Mouse (Mus musculus) natural killer cell, adult 2 months (primary cell): ENCODE results near the gene Abcc12.

Source experiments
- DNase-seq, 2 experiments: peaks; one replicate each; pipeline ENCODE4 v3.0.0; 2022; ENCODE audit warnings: low spot score in 2 of 2

Abcc12 gene

DNA sequence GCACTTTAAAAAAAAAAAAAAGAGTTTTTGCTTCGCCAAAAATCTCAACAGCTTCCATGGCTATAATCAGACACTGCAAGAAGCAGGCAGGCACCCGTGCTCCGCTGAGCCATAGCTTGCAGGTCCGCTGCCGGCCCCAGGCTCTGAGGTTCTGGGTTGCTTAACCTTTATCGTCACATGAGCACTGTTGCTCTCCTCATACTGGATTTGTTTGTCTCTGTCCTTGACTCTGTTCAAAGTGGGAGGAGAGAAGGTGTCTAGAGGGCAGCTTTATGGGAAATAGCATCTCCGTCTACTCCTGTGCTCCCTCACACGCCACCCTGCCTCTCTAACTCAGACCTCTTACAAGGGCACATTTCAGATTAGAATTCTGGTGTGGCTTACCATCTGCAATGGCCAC, 1.8 kb downstream of the Abcc12 start:
- DNase-seq = no peak

- DNase-seq = no peak
These were observed 2.4 kb downstream of the Abcc12 start for GRCm38 (mm10) chr8:86578076-86578475.

GRCm38 (mm10) chr8:86577547-86577946, 2.9 kb downstream of the Abcc12 start:
- DNase-seq = no peak

GRCm38 (mm10) chr8:86563674-86564073, 16.8 kb downstream of the Abcc12 start:
- no peak for DNase-seq

- DNase-seq = no peak
These were observed 18.7 kb downstream of the Abcc12 start for GRCm38 (mm10) chr8:86561737-86562136.

DNA sequence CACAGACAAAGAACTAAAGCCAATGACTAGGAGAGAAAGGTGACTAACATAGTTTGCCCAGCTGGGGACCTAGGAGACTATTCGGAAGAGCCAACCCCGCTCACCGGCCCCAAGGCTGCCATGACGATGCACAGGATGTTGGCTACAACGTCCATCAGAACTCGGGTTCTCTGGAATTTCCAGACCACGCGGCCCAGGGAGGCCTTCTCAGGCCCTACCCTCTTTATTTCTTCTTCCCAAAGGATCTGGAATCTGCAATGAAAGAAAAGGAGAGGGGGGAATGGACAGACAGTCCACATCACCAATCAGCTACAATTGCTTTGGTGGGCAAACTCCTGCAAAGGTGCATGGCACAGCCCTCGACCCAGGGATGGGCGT, 19.8 kb downstream of the Abcc12 start:
- no peak for DNase-seq

DNA sequence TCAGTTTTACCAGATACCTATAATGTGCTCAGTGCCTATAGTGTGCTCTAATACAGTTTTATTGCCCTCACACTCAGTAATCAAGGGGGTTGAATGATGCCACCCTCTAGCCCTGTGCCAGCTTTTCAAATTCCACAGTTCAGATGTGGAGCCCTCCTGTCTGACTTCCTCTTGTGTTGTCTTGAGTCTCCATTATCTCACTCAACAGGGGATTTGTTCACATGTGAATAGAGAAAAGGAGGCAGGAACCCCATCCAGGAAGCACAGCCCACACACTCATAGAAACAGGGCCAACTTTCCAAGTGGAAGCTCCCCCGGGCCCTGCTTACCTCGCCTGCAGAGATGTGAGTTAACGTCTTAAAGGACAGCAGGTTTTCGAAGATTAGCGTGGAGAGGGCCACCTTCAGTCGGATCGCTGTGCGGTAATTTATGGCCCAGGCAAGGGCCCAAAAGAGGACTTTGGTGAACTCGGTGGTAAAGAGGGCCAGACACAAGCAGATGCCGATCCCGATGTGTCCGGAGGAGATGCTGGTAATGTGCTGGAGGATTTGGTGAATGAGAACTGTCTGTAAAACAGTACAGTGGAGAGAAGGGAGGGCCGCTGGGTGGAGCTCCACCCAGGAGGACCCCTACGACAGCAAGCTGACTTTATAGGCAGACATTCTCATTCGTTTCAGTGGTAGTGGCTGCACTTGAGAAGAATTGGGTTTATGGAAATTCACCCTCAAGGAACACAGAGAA, 20.4 kb downstream of the Abcc12 start:
- no peak for DNase-seq

- DNase-seq = no peak
These were observed 23.1 kb downstream of the Abcc12 start for GRCm38 (mm10) chr8:86557186-86558045.

GRCm38 (mm10) chr8:86555564-86555963, 24.9 kb downstream of the Abcc12 start:
- DNase-seq = no peak

DNA sequence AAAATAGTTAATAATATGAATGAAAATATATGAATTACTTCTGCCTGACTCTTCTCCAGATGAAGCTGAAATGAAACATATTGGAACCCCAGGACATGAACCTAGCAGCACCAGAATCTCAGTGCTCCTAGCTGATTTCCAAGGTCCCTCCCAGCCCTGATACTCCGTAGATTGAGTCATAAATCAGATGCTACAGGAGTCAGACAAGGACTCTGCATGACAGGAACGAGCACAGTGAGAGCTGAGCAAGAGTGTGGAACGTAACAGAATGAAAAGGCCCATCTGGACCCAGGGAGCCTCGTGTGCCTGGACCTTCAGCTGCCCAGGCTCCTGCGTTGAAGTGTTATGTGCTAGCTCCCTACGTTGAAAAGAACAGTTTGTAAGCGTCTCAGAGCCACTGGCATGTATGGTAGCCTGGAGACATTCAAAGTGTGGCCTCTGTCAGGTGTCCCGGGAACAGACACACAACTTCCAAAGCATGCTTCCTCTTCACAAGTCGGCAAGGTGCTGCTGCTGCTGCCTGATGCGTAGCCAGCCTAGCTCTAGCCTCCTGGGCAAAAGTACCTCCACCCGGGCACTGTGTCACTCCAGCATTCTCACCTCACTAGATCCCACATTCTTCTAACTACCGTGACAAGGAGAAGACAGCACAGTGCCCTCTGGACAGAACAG, 26.1 kb downstream of the Abcc12 start:
- DNase-seq = no peak

DNA sequence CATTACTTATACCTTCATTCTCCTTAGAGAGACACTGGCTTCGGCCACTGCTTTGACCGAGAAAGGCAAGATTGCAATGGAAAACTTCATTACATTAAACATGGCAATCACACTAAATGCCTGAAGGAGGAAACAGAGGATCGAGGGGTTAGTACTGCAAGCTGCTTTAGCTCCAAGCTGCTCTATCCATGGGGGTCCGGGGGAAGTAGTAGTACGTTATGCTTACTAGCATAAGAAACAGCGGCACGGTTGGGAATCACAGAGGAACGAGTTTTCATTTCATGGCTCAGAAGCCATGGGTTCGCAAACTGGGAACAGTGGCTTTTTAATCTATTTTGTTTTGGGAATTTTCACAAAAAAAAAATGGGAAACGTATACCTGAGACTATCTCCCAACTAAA, 30.0 kb downstream of the Abcc12 start:
- no peak for DNase-seq

- DNase-seq = no peak
These were observed 34.5 kb downstream of the Abcc12 start for GRCm38 (mm10) chr8:86546001-86546400.

DNA sequence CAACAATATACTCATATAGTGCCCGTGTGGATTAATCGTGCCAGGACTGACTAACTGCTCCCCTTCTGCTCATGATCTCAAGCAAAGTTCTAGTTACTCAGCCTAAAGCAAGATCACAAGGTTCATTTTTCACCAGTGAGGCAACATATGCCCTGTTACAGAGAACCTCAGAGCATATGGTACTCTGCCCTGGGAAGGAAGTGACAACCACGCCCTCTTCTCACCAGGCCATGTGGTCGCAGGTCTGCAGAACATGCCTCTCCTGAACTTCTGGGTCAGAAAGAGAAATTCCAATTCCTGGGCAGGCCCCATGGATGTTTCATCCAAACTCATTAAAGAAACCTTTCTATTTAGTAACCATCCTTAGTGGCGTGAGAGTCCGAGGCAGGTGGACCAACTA, 39.6 kb downstream of the Abcc12 start:
- DNase-seq = no peak

DNA sequence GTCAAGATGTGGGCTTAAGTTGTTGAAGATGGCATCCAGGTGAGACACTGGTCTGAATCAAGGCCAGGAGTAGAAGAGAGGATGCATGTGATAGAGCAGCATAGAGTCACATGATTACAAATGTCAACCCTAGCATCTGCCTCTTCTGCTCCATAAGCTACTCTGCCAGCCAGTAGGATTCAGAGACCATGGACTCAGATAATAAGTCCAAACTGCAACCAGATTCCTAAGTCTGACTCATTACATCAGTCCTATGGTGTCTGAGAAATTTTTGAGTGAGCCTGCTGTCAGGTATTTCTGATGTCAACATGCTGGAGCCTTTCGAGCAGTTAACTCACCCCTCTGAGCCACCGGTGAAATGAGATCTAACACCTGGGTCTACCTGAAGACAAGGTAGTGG, 40.1 kb downstream of the Abcc12 start:
- no peak for DNase-seq

DNA sequence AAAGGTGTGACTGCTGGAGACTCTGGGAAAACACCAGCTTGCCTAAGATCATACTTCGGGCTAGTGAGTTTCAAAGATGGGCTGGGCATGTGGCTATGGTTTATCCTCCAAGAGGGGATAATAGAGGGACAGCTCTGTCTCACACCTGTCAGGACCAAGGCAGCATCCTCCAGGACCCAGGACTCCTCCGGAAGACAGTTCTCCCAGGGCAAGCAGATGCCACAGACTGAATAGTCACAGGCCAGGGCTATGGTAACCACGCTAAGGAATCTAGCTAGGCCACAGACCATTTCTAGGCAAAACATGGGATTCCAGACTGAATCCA, 43.9 kb downstream of the Abcc12 start:
- DNase-seq = no peak

DNA sequence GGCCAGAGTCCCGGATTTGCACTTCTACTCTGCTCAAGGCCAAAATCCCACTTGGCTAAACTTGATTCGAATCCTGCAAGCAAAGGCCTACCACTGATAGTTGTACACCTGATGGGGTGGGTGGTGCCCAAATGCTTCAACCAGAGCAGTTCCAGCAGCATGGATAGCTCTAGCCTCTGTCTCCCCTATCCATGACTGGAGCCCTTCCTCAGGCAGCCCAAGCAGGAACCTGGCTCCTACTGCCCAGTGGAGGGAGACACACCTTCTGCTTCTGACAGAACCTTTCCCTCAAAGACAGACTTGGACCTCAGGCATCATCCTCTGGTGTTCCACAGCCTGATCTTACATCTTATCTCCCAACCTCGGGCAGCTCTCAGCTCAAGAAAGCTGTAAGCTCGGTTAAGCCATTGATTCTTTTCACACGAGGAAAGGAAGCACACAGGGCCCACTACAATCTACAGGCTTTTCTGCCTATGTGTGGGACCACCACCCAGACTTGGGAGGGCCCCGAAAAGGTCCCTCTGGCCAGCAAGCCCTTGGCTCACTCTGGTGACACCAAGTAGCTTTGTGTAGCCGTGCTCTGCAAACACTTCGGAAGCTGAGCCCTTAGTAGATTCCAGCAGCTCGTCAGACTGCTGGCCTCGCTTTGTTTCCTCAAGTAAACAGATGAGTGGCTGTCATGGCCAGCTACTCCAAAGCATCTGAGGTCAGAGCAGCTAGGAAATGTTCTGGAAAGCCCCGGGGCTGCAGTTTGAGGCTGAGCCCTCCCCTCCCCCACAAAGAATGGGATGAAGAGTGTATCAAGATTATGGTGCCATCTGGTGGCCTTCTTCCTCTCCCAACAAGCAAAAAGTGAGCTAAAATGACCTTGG, 44.5 kb downstream of the Abcc12 start:
- no peak for DNase-seq

DNA sequence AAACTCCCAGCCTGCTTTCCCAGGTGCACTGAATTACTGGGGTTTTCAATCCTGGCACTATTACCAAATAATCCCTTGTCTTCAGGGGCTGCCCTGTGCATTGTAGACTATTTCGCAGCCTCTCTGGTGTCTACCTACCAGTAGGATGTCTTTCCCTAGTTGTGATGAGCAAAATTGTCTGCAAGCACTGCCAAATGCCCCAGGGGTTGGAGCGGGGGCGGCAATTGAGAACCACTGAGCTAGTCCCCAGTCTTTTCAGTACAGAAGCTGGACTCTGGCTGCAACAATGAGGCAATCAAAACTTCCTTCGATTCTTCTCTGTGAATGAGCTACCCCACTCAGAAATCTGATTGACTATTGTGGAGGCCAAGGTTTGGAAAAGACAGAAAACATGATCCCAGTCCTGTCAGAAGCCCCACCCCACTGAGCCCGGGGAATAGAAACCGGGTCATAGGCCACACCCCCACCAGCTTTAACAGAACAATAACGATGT, 45.4 kb downstream of the Abcc12 start:
- DNase-seq = no peak

- DNase-seq = no peak
These were observed 50.8 kb downstream of the Abcc12 start for GRCm38 (mm10) chr8:86529714-86530113.

DNA sequence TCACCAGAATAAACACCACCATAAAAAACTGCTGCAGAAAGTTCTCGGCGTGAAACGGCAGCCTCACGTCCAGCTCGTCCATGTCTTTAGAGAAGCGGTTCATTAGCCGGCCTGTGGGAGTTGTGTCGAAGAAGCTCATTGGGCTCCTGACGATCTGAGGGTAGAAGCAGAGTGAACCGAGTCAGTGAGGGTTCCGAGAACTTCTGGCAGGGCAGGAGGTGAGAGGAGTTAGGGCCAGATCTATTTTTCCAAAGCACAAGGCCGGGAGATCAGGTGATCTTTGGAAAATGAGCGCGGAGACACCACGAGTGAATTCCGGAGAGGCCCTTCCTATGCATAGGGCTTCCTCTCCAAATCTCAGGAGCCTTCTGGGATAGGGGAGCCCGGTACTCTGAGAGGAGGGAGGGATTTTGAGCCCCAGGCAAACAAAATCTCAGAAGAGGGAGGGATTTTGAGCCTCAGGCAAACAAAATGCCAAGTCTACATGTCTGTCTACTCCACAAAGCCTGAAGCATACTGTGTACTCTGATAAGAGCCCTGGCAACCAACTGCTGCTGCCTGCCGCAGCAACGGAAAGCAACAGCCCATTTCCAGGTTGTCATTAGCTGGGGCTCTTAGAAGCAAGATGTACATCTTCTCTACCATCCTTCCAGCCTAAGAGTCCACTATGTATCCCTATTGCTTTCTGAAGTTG, 53.0 kb downstream of the Abcc12 start:
- no peak for DNase-seq

DNA sequence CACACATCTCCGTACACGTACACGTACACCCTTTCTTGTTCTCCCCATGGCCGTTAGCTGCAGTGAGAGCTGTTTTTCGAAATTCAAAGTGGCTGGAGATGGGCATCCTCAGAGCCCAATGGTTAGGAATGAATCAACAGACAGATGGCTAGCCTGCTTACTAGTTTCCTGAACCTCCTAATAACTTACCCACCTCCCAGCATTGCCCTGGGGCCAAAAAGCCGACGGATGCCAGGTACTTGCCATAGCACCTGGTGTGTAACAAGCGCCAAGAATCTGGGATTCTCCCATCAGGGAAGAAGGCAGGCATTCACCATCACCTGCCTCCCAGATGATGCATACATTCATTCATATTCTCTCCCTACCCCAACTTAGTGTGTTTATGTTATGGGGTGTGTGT, 53.7 kb downstream of the Abcc12 start:
- no peak for DNase-seq

DNA sequence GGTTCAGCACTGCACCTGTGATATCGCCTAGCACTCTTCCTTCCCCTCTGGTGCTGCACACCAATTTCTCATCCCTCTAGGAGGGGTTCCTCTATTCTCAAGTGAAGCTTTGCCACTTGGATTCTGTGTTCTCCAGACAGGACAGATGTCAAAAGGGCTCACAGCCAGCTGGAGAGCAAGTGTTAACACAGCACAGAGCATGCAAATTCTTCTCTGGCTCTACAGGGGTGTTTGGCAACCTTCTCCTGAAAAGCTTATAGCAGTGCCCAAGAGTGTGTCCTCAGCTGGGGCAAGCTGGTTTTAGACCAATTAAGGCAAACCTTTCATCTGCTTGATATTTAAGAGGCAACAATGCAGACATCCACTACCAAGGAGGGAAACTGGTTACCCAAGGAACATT, 66.3 kb downstream of the Abcc12 start:
- no peak for DNase-seq
